Mouse (Mus musculus): ENCODE measurements around the gene Kcnt1. TPM values are rescaled to one million over a fixed set of nuclear protein-coding genes. Genes with fewer than 3 reads are reported as not detected.

The Kcnt1 gene
- polyA plus RNA-seq, 1 experiment from 2014 or later = 0.34 TPM

Other genes starting within 250 kb of the Kcnt1 start
- gene Ccdc183, start 246.1 kb upstream of the Kcnt1 start, polyA plus RNA-seq (2016; fragmentation: Nextera tagmentation; extraction: Ambion mirVana) = 0.18 and 0.27 TPM in 2 replicates
- 21.9 and 22.6 TPM in 2 replicates for gene Tmem141, start 241.7 kb upstream of the Kcnt1 start, polyA plus RNA-seq (2016; fragmentation: Nextera tagmentation; extraction: Ambion mirVana)
- 0.40 and 0.68 TPM in 2 replicates for gene Fcna, start 235.7 kb upstream of the Kcnt1 start, polyA plus RNA-seq (2016; fragmentation: Nextera tagmentation; extraction: Ambion mirVana)
- gene Lcn8, start 210.6 kb upstream of the Kcnt1 start, polyA plus RNA-seq (2016; fragmentation: Nextera tagmentation; extraction: Ambion mirVana) = 0.36 TPM in 1 of 2 replicates, not detected in the other
- not detected in 2 replicates for gene Lcn5, start 205.8 kb upstream of the Kcnt1 start, polyA plus RNA-seq (2016; fragmentation: Nextera tagmentation; extraction: Ambion mirVana)
- not detected in 2 replicates for gene Lcn6, start 186.9 kb upstream of the Kcnt1 start, polyA plus RNA-seq (2016; fragmentation: Nextera tagmentation; extraction: Ambion mirVana)
- not detected in 2 replicates for gene Lcn10, start 181.0 kb upstream of the Kcnt1 start, polyA plus RNA-seq (2016; fragmentation: Nextera tagmentation; extraction: Ambion mirVana)
- gene Obp2a, start 163.7 kb upstream of the Kcnt1 start, polyA plus RNA-seq (2016; fragmentation: Nextera tagmentation; extraction: Ambion mirVana) = not detected in 2 replicates
- gene Bmyc, start 157.0 kb upstream of the Kcnt1 start, polyA plus RNA-seq (2016; fragmentation: Nextera tagmentation; extraction: Ambion mirVana) = 91.2 and 91.3 TPM in 2 replicates
- not detected in 2 replicates for gene Obp2b, start 126.7 kb upstream of the Kcnt1 start, polyA plus RNA-seq (2016; fragmentation: Nextera tagmentation; extraction: Ambion mirVana)
- not detected in 2 replicates for gene Lcn3, start 98.2 kb upstream of the Kcnt1 start, polyA plus RNA-seq (2016; fragmentation: Nextera tagmentation; extraction: Ambion mirVana)
- not detected in 2 replicates for gene Lcn11, start 86.7 kb upstream of the Kcnt1 start, polyA plus RNA-seq (2016; fragmentation: Nextera tagmentation; extraction: Ambion mirVana)
- not detected in 2 replicates for gene Gm13539, start 81.5 kb upstream of the Kcnt1 start, polyA plus RNA-seq (2016; fragmentation: Nextera tagmentation; extraction: Ambion mirVana)
- gene Glt6d1, start 47.9 kb upstream of the Kcnt1 start, polyA plus RNA-seq (2016; fragmentation: Nextera tagmentation; extraction: Ambion mirVana) = not detected in 2 replicates
- gene Lcn9, start 40.6 kb upstream of the Kcnt1 start, polyA plus RNA-seq (2016; fragmentation: Nextera tagmentation; extraction: Ambion mirVana) = not detected in 2 replicates
- gene Sohlh1, start 16.5 kb upstream of the Kcnt1 start, polyA plus RNA-seq (2016; fragmentation: Nextera tagmentation; extraction: Ambion mirVana) = 0.16 TPM in 1 of 2 replicates, not detected in the other
- gene Camsap1, start 119.5 kb downstream of the Kcnt1 start, polyA plus RNA-seq (2016; fragmentation: Nextera tagmentation; extraction: Ambion mirVana) = 39.6 and 44.9 TPM in 2 replicates
- 98.3 and 101 TPM in 2 replicates for gene Ubac1, start 158.0 kb downstream of the Kcnt1 start, polyA plus RNA-seq (2016; fragmentation: Nextera tagmentation; extraction: Ambion mirVana)